Comparison of ENCODE assay signal across 15 mouse cellular contexts in the genomic region with DNA sequence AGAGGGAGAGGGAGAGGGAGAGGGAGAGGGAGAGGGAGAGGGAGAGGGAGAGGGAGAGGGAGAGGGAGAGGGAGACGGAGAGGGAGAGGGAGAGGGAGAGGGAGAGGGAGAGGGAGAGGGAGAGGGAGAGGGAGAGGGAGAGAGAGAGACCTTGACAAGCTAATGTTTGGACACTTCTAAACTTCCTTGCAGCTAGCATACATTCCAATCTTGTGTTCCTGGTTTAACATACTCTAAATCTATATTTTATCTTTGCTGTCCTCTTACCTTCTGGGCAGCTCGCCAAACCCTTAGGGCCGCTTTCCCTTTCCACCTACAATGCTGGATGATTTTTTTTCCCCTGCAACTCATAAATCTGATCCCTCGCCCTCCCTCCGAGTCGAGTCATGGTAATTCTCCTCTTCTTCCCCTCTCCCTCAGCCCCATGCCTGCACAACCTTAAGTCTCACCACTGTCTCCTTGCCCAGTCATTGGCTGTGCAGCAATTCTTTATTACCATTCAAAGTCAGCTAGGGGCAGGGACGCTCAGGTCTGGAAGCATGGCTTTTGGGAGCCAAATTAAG.
DNase-seq lines count a peak whose midpoint lies in the region; ATAC-seq and TF ChIP-seq lines count a peak whose summit lies in the region.
"Had no signal": no experiment of that assay in that cellular context is flagged by ENCODE, and none has a peak within 500 bp of the region (broad histone marks: within the 10 kb centered on the region; RNA-seq: fewer than 3 reads in every experiment).

No protein-coding gene starts in this region.

- H3K9ac ChIP-seq in kidney, postnatal 0 days (ENCODE audit: low read depth, low read length), result no peak overlapping the region
- no peak overlapping the region for H3K9ac ChIP-seq in stomach, embryonic 14.5 days (replicated peaks; ENCODE audit: low read depth, low read length)
- H3K9ac ChIP-seq in stomach, postnatal 0 days (ENCODE audit: low read length), result no peak overlapping the region
- H3K9ac ChIP-seq: hindbrain, embryonic 12.5 days; limb, embryonic 15.5 days had no signal

- peak; percentile 46 for DNase-seq in kidney, postnatal 0 days (ENCODE audit: low spot score)
- no peak for DNase-seq in kidney, adult 9 months
- no peak for DNase-seq in stomach, postnatal 0 days (ENCODE audit: low spot score)
- DNase-seq in gonadal fat pad, adult 2 months (ENCODE audit: low read depth), result peak; percentile 9
- DNase-seq in MN1 (ENCODE audit: low spot score), result no peak
- no peak for DNase-seq in right cerebral cortex, postnatal 10 days (ENCODE audit: low spot score in 2 of 2)
- DNase-seq: cerebellum, adult 11-12 months; kidney, adult 2 months; lung, postnatal 10 days; spleen, adult 18-20 months; thymus, adult 2 months had no signal

- no peak overlapping the region for H3K4me2 ChIP-seq in kidney, postnatal 0 days (ENCODE audit: low read length)
- H3K4me2 ChIP-seq in stomach, embryonic 14.5 days (replicated peaks; ENCODE audit: low read depth, low read length), result no peak overlapping the region
- H3K4me2 ChIP-seq in stomach, postnatal 0 days (replicated peaks; ENCODE audit: low read depth), result no peak overlapping the region
- H3K4me2 ChIP-seq: hindbrain, embryonic 12.5 days; limb, embryonic 15.5 days; midbrain, embryonic 11.5 days had no signal

- no peaks in the 10 kb centered on the region for H3K27me3 ChIP-seq in kidney, postnatal 0 days (ENCODE audit: insufficient read depth, low read length)
- no peaks in the 10 kb centered on the region for H3K27me3 ChIP-seq in stomach, embryonic 14.5 days (ENCODE audit: control insufficient read depth, insufficient read depth, low read length)
- H3K27me3 ChIP-seq in stomach, postnatal 0 days (ENCODE audit: control insufficient read depth, insufficient read depth, low read length), result no peaks in the 10 kb centered on the region
- H3K27me3 ChIP-seq: hindbrain, embryonic 12.5 days; limb, embryonic 15.5 days had no signal

- H3K4me3 ChIP-seq in kidney, postnatal 0 days (replicated peaks; ENCODE audit: low read depth, low read length), result no peak overlapping the region
- H3K4me3 ChIP-seq in stomach, embryonic 14.5 days (ENCODE audit: low read depth, low read length), result no peak overlapping the region
- no peak overlapping the region for H3K4me3 ChIP-seq in stomach, postnatal 0 days (ENCODE audit: low read depth, low read length)
- H3K4me3 ChIP-seq: hindbrain, embryonic 12.5 days; limb, embryonic 15.5 days had no signal

- ATAC-seq in kidney, postnatal 0 days (replicated peaks; ENCODE audit: low FRiP score, low read depth), result no peak
- 0 out of 2 replicates have a peak, but pooled peaks have one; percentile 46 for ATAC-seq in stomach, embryonic 14.5 days (ENCODE audit: insufficient number of reproducible peaks, insufficient read depth, low FRiP score, low read depth)
- no peak for ATAC-seq in stomach, postnatal 0 days (ENCODE audit: low FRiP score, low TSS enrichment)

- 16% methylated on average over 6 of the region's 7 CpGs for WGBS in kidney, postnatal 0 days
- WGBS in stomach, embryonic 14.5 days, result 21% methylated on average over 6 of the region's 7 CpGs
- WGBS in stomach, postnatal 0 days, result 36% methylated on average over 6 of the region's 7 CpGs

- no peaks in the 10 kb centered on the region for H3K4me1 ChIP-seq in kidney, postnatal 0 days (replicated peaks; ENCODE audit: insufficient read depth, low read length)
- H3K4me1 ChIP-seq in stomach, embryonic 14.5 days (ENCODE audit: control insufficient read depth, insufficient read depth, low read length), result no peaks in the 10 kb centered on the region
- no peaks in the 10 kb centered on the region for H3K4me1 ChIP-seq in stomach, postnatal 0 days (replicated peaks; ENCODE audit: control insufficient read depth, insufficient read depth)
- H3K4me1 ChIP-seq: hindbrain, embryonic 12.5 days had no signal

- no peaks in the 10 kb centered on the region for H3K9me3 ChIP-seq in kidney, postnatal 0 days (replicated peaks; ENCODE audit: low read length)
- H3K9me3 ChIP-seq in stomach, embryonic 14.5 days (ENCODE audit: control insufficient read depth, low read depth, low read length), result no peaks in the 10 kb centered on the region
- no peaks in the 10 kb centered on the region for H3K9me3 ChIP-seq in stomach, postnatal 0 days (ENCODE audit: control insufficient read depth, low read length)
- H3K9me3 ChIP-seq: hindbrain, embryonic 12.5 days; limb, embryonic 15.5 days had no signal

- TF ChIP-seq EP300 in stomach, postnatal 0 days (optimal IDR thresholded peaks at IDR 0.05), result no peak

- no peak for TF ChIP-seq CTCF in kidney, postnatal 0 days (IDR thresholded peaks at IDR 0.05; ENCODE audit: low read depth)
- TF ChIP-seq CTCF in stomach, postnatal 0 days (IDR thresholded peaks at IDR 0.05; ENCODE audit: low read depth), result no peak

- H3K27ac ChIP-seq in kidney, postnatal 0 days, result no peak overlapping the region
- no peak overlapping the region for H3K27ac ChIP-seq in stomach, embryonic 14.5 days (ENCODE audit: low read length)
- H3K27ac ChIP-seq in stomach, postnatal 0 days (replicated peaks), result no peak overlapping the region
- H3K27ac ChIP-seq: hindbrain, embryonic 12.5 days; limb, embryonic 15.5 days had no signal

- no peaks in the 10 kb centered on the region for H3K36me3 ChIP-seq in kidney, postnatal 0 days (ENCODE audit: insufficient read depth, low read length)
- H3K36me3 ChIP-seq in stomach, embryonic 14.5 days (ENCODE audit: control insufficient read depth, insufficient read depth, low read length), result no peaks in the 10 kb centered on the region
- no peaks in the 10 kb centered on the region for H3K36me3 ChIP-seq in stomach, postnatal 0 days (ENCODE audit: control insufficient read depth, insufficient read depth, low read length)
- H3K36me3 ChIP-seq: hindbrain, embryonic 12.5 days; limb, embryonic 15.5 days had no signal

Comparison
In these comparisons a context has a peak if more than half of its experiments do, and no peak if none do; other contexts are left out.
1. DNase-seq: peak in kidney, postnatal 0 days (single experiment) and gonadal fat pad, adult 2 months (single experiment); none in kidney, adult 9 months (single experiment), stomach, postnatal 0 days (single experiment), MN1 (single experiment) and right cerebral cortex, postnatal 10 days (0 of 2).